Mouse (Mus musculus) liver, embryonic 11.5 days (tissue): ENCODE measurements around the gene Fam19a1. TPM values are rescaled to one million over a fixed set of nuclear protein-coding genes. Genes with fewer than 3 reads are reported as not detected.

Experiments
- ATAC-seq: fragments of 200-750 bp; cut with Nextera tagmentation; replicated peaks from 2 replicates; pipeline ENCODE4 v1.8.0; 2017; ENCODE audit warnings: moderate number of reproducible peaks, mild to moderate bottlenecking, moderate TSS enrichment, moderate library complexity; ENCODE audit not compliant: low FRiP score
- DNase-seq: peaks from one replicate; pipeline ENCODE4 v3.0.0-alpha.2; 2017; ENCODE audit warnings: low spot score
- H3K27ac ChIP-seq: fragments of 300-500 bp; sonication (generic); 2 replicates; pipeline ENCODE4 v1.5.1; 2014; ENCODE audit warnings: mild to moderate bottlenecking, low read depth, low read length, control low read depth
- H3K27me3 ChIP-seq: fragments of 300-500 bp; sonication (generic); replicated peaks from 2 replicates; pipeline ENCODE4 v1.6.1; 2014; ENCODE audit warnings: low read length, mixed read lengths; ENCODE audit not compliant: control insufficient read depth, insufficient read depth
- H3K36me3 ChIP-seq: fragments of 300-500 bp; sonication (generic); 2 replicates; pipeline ENCODE4 v1.6.1; 2014; ENCODE audit warnings: mild to moderate bottlenecking, low read length, moderate library complexity, mixed read lengths; ENCODE audit not compliant: control insufficient read depth, insufficient read depth
- H3K4me1 ChIP-seq: fragments of 300-500 bp; sonication (generic); replicated peaks from 2 replicates; pipeline ENCODE4 v1.6.1; 2014; ENCODE audit warnings: low read length, mixed read lengths; ENCODE audit not compliant: control insufficient read depth, insufficient read depth
- H3K4me2 ChIP-seq: fragments of 300-500 bp; sonication (generic); 2 replicates; pipeline ENCODE4 v1.6.1; 2014; ENCODE audit warnings: mild to moderate bottlenecking, control low read depth, moderate library complexity
- H3K4me3 ChIP-seq: fragments of 300-500 bp; sonication (generic); 2 replicates; pipeline ENCODE4 v1.5.1; 2014; ENCODE audit warnings: low read depth, low read length, control low read depth
- H3K9ac ChIP-seq: fragments of 300-500 bp; sonication (generic); 2 replicates; pipeline ENCODE4 v1.6.1; 2014; ENCODE audit warnings: low read depth, low read length, control low read depth
- H3K9me3 ChIP-seq: fragments of 300-500 bp; sonication (generic); 2 replicates; pipeline ENCODE4 v1.6.1; 2016; ENCODE audit warnings: low read length, inconsistent platforms, mixed read lengths; ENCODE audit not compliant: control insufficient read depth
- WGBS: fragments of 180-500 bp; shearing (Covaris S2); extraction: QIAGEN DNeasy Blood & Tissue Kit; methylation state at CpG from one replicate; pipeline ENCODE4 v1.1.7; 2014; 5-methylcytosine and 5-hydroxymethylcytosine counted together
- polyA plus RNA-seq: library from polyadenylated mRNA; unstranded; fragments of >200 nt; fragmentation: Nextera tagmentation; extraction: Ambion mirVana; gene quantifications from 2 replicates; pipeline ENCODE4 v1.2.1, GENCODE M21; 2014

Gene Fam19a1
- polyA plus RNA-seq, 1 experiment from 2014 or later: 0.85 TPM

- Histone ChIP-seq H3K9ac (no peak overlapping the region), H3K27ac (no peak overlapping the region), H3K36me3 (no peaks in the 10 kb centered on the region), H3K9me3 (no peaks in the 10 kb centered on the region), H3K4me1 (no peaks in the 10 kb centered on the region), H3K4me2 (no peak overlapping the region), H3K27me3 (no peaks in the 10 kb centered on the region), H3K4me3 (no peak overlapping the region)
- 59% methylated on average over 4 of the region's 4 CpGs for WGBS
- no peak for DNase-seq
- no peak for ATAC-seq
These were observed 346.1 kb downstream of the Fam19a1 start for GRCm38 (mm10) chr6:96459041-96459440.

DNA sequence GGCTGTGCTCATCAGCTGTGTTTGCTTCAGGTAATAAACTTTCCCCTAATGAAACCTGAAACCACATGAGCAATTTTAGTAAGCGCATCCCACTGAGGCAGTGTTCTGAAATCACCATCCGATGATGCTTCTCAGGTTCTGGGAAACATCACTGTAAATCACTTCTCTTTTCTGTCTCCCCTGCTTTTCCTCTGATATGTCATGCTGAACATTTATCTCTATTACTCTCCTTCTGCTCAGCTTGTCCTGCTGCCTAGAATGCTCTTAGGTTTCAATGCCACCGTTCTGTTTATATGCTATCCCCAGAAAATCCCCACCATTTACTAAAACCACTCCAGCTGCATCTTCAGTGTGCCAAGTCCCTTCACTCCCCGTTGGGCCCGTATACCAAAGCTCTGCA, 386.5 kb downstream of the Fam19a1 start:
- 69% methylated on average over 5 of the region's 5 CpGs for WGBS
- Histone ChIP-seq H3K4me2 (no peak overlapping the region), H3K36me3 (no peaks in the 10 kb centered on the region), H3K9ac (no peak overlapping the region), H3K9me3 (no peaks in the 10 kb centered on the region), H3K27me3 (no peaks in the 10 kb centered on the region), H3K4me3 (no peak overlapping the region), H3K4me1 (no peaks in the 10 kb centered on the region), H3K27ac (no peak overlapping the region)
- ATAC-seq (no peak), DNase-seq (no peak)

GRCm38 (mm10) chr6:96541600-96541999, 428.6 kb downstream of the Fam19a1 start:
- no peaks in the 10 kb centered on the region for H3K4me1 ChIP-seq
- DNase-seq (no peak), ATAC-seq (no peak)
- H3K4me3 ChIP-seq: no peak overlapping the region
- no peak overlapping the region for H3K27ac ChIP-seq
- no peaks in the 10 kb centered on the region for H3K27me3 ChIP-seq
- H3K4me2 ChIP-seq: no peak overlapping the region
- H3K9ac ChIP-seq: no peak overlapping the region
- H3K36me3 ChIP-seq: no peaks in the 10 kb centered on the region
- WGBS: 70% methylated on average over 2 of the region's 2 CpGs
- no peaks in the 10 kb centered on the region for H3K9me3 ChIP-seq

DNA sequence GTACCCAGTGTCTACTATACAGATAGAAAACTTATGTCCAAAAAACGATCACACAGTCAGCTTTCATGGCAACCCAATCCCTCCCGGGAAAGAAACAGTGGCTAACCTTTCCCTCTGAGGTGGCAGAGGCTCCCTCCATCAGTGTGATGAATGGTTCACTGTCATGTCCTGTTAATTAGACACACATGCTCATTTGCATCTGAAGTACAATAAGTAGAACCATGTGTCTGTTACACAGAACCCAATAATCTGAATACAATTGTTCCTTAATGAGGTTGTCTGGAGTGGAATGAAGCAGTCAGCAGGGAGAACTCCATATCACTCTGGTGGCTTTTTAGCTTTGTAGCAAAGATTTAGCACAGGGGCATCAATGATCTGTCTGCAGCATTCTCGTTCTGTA, 431.9 kb downstream of the Fam19a1 start:
- 50% methylated on average over 3 of the region's 3 CpGs for WGBS
- no peak overlapping the region for H3K9ac ChIP-seq
- no peaks in the 10 kb centered on the region for H3K27me3 ChIP-seq
- no peaks in the 10 kb centered on the region for H3K36me3 ChIP-seq
- H3K27ac ChIP-seq: no peak overlapping the region
- no peak for ATAC-seq
- no peak overlapping the region for H3K4me3 ChIP-seq
- H3K4me2 ChIP-seq: no peak overlapping the region
- no peak for DNase-seq
- no peaks in the 10 kb centered on the region for H3K4me1 ChIP-seq
- no peaks in the 10 kb centered on the region for H3K9me3 ChIP-seq

- no peak for ATAC-seq
- Histone ChIP-seq H3K36me3 (no peaks in the 10 kb centered on the region), H3K4me1 (no peaks in the 10 kb centered on the region), H3K27ac (no peak overlapping the region), H3K9me3 (no peaks in the 10 kb centered on the region), H3K4me3 (no peak overlapping the region), H3K9ac (no peak overlapping the region), H3K27me3 (no peaks in the 10 kb centered on the region), H3K4me2 (no peak overlapping the region)
- WGBS: 79% methylated on average over 4 of the region's 4 CpGs
- no peak for DNase-seq
These were observed 437.5 kb downstream of the Fam19a1 start for GRCm38 (mm10) chr6:96550431-96550830.

GRCm38 (mm10) chr6:96578649-96579048, 465.7 kb downstream of the Fam19a1 start:
- no peak overlapping the region for H3K4me3 ChIP-seq
- no peak for DNase-seq
- no peak overlapping the region for H3K9ac ChIP-seq
- H3K9me3 ChIP-seq: no peaks in the 10 kb centered on the region
- no peaks in the 10 kb centered on the region for H3K27me3 ChIP-seq
- ATAC-seq: no peak
- no peak overlapping the region for H3K4me2 ChIP-seq
- 35% methylated on average over 5 of the region's 5 CpGs for WGBS
- H3K36me3 ChIP-seq: no peaks in the 10 kb centered on the region
- no peak overlapping the region for H3K27ac ChIP-seq
- no peaks in the 10 kb centered on the region for H3K4me1 ChIP-seq

GRCm38 (mm10) chr6:96580726-96581125, 467.8 kb downstream of the Fam19a1 start:
- no peak for DNase-seq
- Histone ChIP-seq H3K9me3 (no peaks in the 10 kb centered on the region), H3K27me3 (no peaks in the 10 kb centered on the region), H3K27ac (no peak overlapping the region), H3K9ac (no peak overlapping the region), H3K36me3 (no peaks in the 10 kb centered on the region), H3K4me3 (no peak overlapping the region), H3K4me1 (no peaks in the 10 kb centered on the region), H3K4me2 (no peak overlapping the region)
- ATAC-seq: no peak
- WGBS: 67% methylated on average over 4 of the region's 4 CpGs

DNA sequence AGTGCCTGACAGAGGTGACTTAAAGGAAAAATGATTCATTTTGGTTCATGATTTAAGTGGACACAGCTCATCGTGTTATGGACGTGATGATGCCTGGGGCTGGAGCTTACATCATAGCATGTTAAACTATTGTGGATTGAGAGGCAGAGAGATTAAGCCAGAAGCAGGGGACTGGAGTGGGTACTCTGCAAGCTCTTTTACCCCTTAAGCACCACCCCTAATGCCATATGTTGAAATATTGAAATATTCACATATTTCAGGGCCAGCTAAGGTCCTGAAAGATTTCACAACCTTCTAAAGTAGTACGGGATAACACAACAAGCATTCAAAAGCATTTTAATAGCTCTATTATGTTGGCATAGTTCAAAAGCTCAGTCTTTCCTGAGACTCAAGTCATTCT, 468.2 kb downstream of the Fam19a1 start:
- ATAC-seq: no peak
- no peaks in the 10 kb centered on the region for H3K27me3 ChIP-seq

DNA sequence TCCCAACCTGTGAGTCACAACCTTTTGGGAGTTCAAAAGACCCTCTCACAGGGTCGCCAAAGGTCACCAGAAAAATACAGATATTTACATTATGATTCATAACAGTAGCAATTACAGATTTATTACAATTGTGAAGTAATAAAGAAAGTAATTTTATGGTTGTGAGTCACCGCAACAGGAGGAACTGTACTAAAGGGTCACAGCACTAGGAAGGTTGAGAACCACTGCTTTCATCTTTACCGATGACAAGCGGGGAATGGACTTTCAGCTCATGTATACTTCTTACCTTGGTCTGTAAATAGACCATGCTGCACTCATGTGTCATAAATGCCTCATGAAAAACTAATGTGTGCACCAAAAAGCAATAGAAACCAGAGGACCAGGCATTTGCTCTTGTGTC, 474.5 kb downstream of the Fam19a1 start:
- Histone ChIP-seq H3K4me3 (no peak overlapping the region), H3K9ac (no peak overlapping the region), H3K4me1 (no peaks in the 10 kb centered on the region), H3K9me3 (no peaks in the 10 kb centered on the region), H3K4me2 (no peak overlapping the region), H3K36me3 (no peaks in the 10 kb centered on the region), H3K27ac (no peak overlapping the region), H3K27me3 (no peaks in the 10 kb centered on the region)
- WGBS: 87% methylated on average over 4 of the region's 4 CpGs
- ATAC-seq (no peak), DNase-seq (no peak)

More for the DNA sequence above, 468.2 kb downstream of the Fam19a1 start:
- Histone ChIP-seq H3K27ac (no peak overlapping the region), H3K9me3 (no peaks in the 10 kb centered on the region), H3K4me1 (no peaks in the 10 kb centered on the region), H3K4me3 (no peak overlapping the region), H3K36me3 (no peaks in the 10 kb centered on the region), H3K9ac (no peak overlapping the region), H3K4me2 (no peak overlapping the region)
- DNase-seq: no peak
- WGBS: 74% methylated on average over 3 of the region's 3 CpGs
